In genomic region chr10:127519903-127520713, GRCm38 (mm10) we compare ENCODE assay signal across 12 mouse cellular contexts. TPM values are rescaled to one million over a fixed set of nuclear protein-coding genes. Genes with fewer than 3 reads are reported as not detected.
DNase-seq lines count a peak whose midpoint lies in the region; ATAC-seq and TF ChIP-seq lines count a peak whose summit lies in the region.
"Had no signal": no experiment of that assay in that cellular context is flagged by ENCODE, and none has a peak within 500 bp of the region (broad histone marks: within the 10 kb centered on the region; RNA-seq: fewer than 3 reads in every experiment).

No protein-coding gene starts in this region.

- no peak overlapping the region for H3K27ac ChIP-seq in forebrain, embryonic 11.5 days (ENCODE audit: low read depth, low read length)
- no peak overlapping the region for H3K27ac ChIP-seq in forebrain, embryonic 12.5 days
- H3K27ac ChIP-seq in kidney, postnatal 0 days: no peak overlapping the region
- H3K27ac ChIP-seq in ES-E14 (ENCODE audit: insufficient read depth, low read depth, low read length, poor library complexity, severe bottlenecking): no peak overlapping the region
- no peak overlapping the region for H3K27ac ChIP-seq in limb, embryonic 13.5 days

- peaks cover 25% of the 10 kb centered on the region for H3K27me3 ChIP-seq in forebrain, embryonic 11.5 days (ENCODE audit: control insufficient read depth, insufficient read depth, low read length)
- H3K27me3 ChIP-seq in forebrain, embryonic 12.5 days: peaks cover 57% of the 10 kb centered on the region
- H3K27me3 ChIP-seq in kidney, postnatal 0 days (ENCODE audit: insufficient read depth, low read length): peaks cover 15% of the 10 kb centered on the region; the same call in 1 of the 2 replicates
- peaks cover 55% of the 10 kb centered on the region for H3K27me3 ChIP-seq in limb, embryonic 13.5 days

- 92% methylated on average over 37 of the region's 37 CpGs for WGBS in forebrain, embryonic 11.5 days
- 94% methylated on average over 37 of the region's 37 CpGs for WGBS in forebrain, embryonic 12.5 days
- WGBS in kidney, postnatal 0 days: 92% methylated on average over 37 of the region's 37 CpGs
- WGBS in limb, embryonic 13.5 days: 95% methylated on average over 37 of the region's 37 CpGs

- H3K4me2 ChIP-seq in forebrain, embryonic 11.5 days (ENCODE audit: low read depth, low read length, severe bottlenecking): 0 out of 2 replicates have a peak overlapping the region, but pooled peaks have one; percentile 1
- H3K4me2 ChIP-seq in forebrain, embryonic 12.5 days: no peak overlapping the region
- peak overlapping the region; percentile 68; the same call in 1 of the 2 replicates for H3K4me2 ChIP-seq in kidney, postnatal 0 days (ENCODE audit: low read length)
- peak overlapping the region; percentile 90; the same call in 1 of the 2 replicates for H3K4me2 ChIP-seq in limb, embryonic 13.5 days (replicated peaks)

- peaks cover 12% of the 10 kb centered on the region for H3K36me3 ChIP-seq in forebrain, embryonic 11.5 days (ENCODE audit: control insufficient read depth, insufficient read depth, low read length)
- peaks cover 36% of the 10 kb centered on the region for H3K36me3 ChIP-seq in forebrain, embryonic 12.5 days (replicated peaks)
- H3K36me3 ChIP-seq in kidney, postnatal 0 days (ENCODE audit: insufficient read depth, low read length): peaks cover 18% of the 10 kb centered on the region; the same call in 1 of the 2 replicates
- H3K36me3 ChIP-seq in ES-E14 (ENCODE audit: control insufficient read depth, insufficient read depth, low read length, poor library complexity, severe bottlenecking): peaks cover 41% of the 10 kb centered on the region
- H3K36me3 ChIP-seq in limb, embryonic 13.5 days: peaks cover 37% of the 10 kb centered on the region

- H3K9me3 ChIP-seq in forebrain, embryonic 11.5 days (ENCODE audit: control insufficient read depth, low read length): no peaks in the 10 kb centered on the region
- H3K9me3 ChIP-seq in forebrain, embryonic 12.5 days: no peaks in the 10 kb centered on the region
- H3K9me3 ChIP-seq in kidney, postnatal 0 days (replicated peaks; ENCODE audit: low read length): no peaks in the 10 kb centered on the region
- no peaks in the 10 kb centered on the region for H3K9me3 ChIP-seq in ES-E14 (ENCODE audit: control insufficient read depth, insufficient read depth, low read depth, low read length)
- H3K9me3 ChIP-seq in limb, embryonic 13.5 days: no peaks in the 10 kb centered on the region

- peaks cover 32% of the 10 kb centered on the region for H3K4me1 ChIP-seq in forebrain, embryonic 11.5 days (replicated peaks; ENCODE audit: control insufficient read depth, insufficient read depth, low read length)
- peaks cover 56% of the 10 kb centered on the region for H3K4me1 ChIP-seq in forebrain, embryonic 12.5 days
- peaks cover 26% of the 10 kb centered on the region for H3K4me1 ChIP-seq in kidney, postnatal 0 days (replicated peaks; ENCODE audit: insufficient read depth, low read length)
- peaks cover 7 to 50% of the 10 kb centered on the region in 2 experiments; a peak in 3 of 4 replicates for H3K4me1 ChIP-seq in ES-E14 (ENCODE audit: control insufficient read depth in 2 of 2, insufficient read depth in 2 of 2, low read length in 2 of 2, poor library complexity in 1 of 2)
- peaks cover 44% of the 10 kb centered on the region for H3K4me1 ChIP-seq in limb, embryonic 13.5 days

- in situ Hi-C loops in ES-E14 (cut with MboI; ENCODE audit: low sequenced_read_pairs in 2 of 2, unreplicated experiment in 2 of 2): no loop called here

- peak; percentile 54 for DNase-seq in forebrain, embryonic 11.5 days (ENCODE audit: low spot score)
- DNase-seq in kidney, postnatal 0 days (ENCODE audit: low spot score): no peak
- DNase-seq in kidney, adult 11 months: no peak
- DNase-seq in ES-E14 (ENCODE audit: low read depth, low spot score): no peak
- DNase-seq in urinary bladder, postnatal 14 days (ENCODE audit: low spot score): no peak
- DNase-seq in yolk sac, embryonic 10.5 days (ENCODE audit: low spot score): no peak
- DNase-seq: retina, postnatal 1 day had no signal

- ATAC-seq in forebrain, embryonic 11.5 days (replicated peaks; ENCODE audit: low FRiP score): no peak
- no peak for ATAC-seq in forebrain, embryonic 12.5 days (ENCODE audit: low FRiP score)
- no peak for ATAC-seq in kidney, postnatal 0 days (replicated peaks; ENCODE audit: low FRiP score, low read depth)
- no peak for ATAC-seq in limb, embryonic 13.5 days (ENCODE audit: low FRiP score, low read depth)
- ATAC-seq: forebrain, embryonic 16.5 days; lung, postnatal 0 days had no signal

- no peak overlapping the region for H3K4me3 ChIP-seq in forebrain, embryonic 11.5 days (ENCODE audit: low read depth, low read length)
- no peak overlapping the region for H3K4me3 ChIP-seq in forebrain, embryonic 12.5 days (replicated peaks)
- H3K4me3 ChIP-seq in kidney, postnatal 0 days (replicated peaks; ENCODE audit: low read depth, low read length): no peak overlapping the region
- H3K4me3 ChIP-seq in ES-E14 (ENCODE audit: insufficient read depth in 1 of 2, low read depth in 1 of 2, low read length in 2 of 2, poor library complexity in 1 of 2, severe bottlenecking in 1 of 2): peak overlapping the region; percentile 58 to 94
- no peak overlapping the region; the same call in 1 of the 2 replicates for H3K4me3 ChIP-seq in limb, embryonic 13.5 days

- no peak for TF ChIP-seq CTCF in kidney, postnatal 0 days (IDR thresholded peaks at IDR 0.05; ENCODE audit: low read depth)

- H3K9ac ChIP-seq in forebrain, embryonic 11.5 days (ENCODE audit: low read length): no peak overlapping the region
- no peak overlapping the region for H3K9ac ChIP-seq in forebrain, embryonic 12.5 days
- no peak overlapping the region for H3K9ac ChIP-seq in kidney, postnatal 0 days (ENCODE audit: low read depth, low read length)
- peak overlapping the region; percentile 9; the same call in 1 of the 2 replicates for H3K9ac ChIP-seq in ES-E14 (ENCODE audit: insufficient read depth, low read depth, low read length, poor library complexity, severe bottlenecking)
- no peak overlapping the region for H3K9ac ChIP-seq in limb, embryonic 13.5 days

TF ChIP-seq in ES-E14, 5 proteins besides CTCF, POLR2A, EP300 and RAD21:
- TF ChIP-seq ZNF384 (IDR thresholded peaks at IDR 0.05; ENCODE audit: low read depth, low read length): no peak
- TF ChIP-seq CHD2 (IDR thresholded peaks at IDR 0.05; ENCODE audit: low read depth, low read length): no peak
- TF ChIP-seq ZC3H11A (IDR thresholded peaks at IDR 0.05; ENCODE audit: borderline replicate concordance, low read depth, low read length): no peak
- TF ChIP-seq HCFC1 (IDR thresholded peaks at IDR 0.05; ENCODE audit: borderline replicate concordance, insufficient read depth, low read length): no peak
- TF ChIP-seq MAFK (IDR thresholded peaks at IDR 0.05; ENCODE audit: insufficient read depth, low read depth, low read length): no peak

RNA-seq across cellular contexts. Expression of gene Shmt2, which starts 2.1 kb away (rescaled TPM):
- 112 and 123 TPM in 2 replicates for polyA plus RNA-seq in forebrain, embryonic 11.5 days (2014; fragmentation: Nextera tagmentation; extraction: Ambion mirVana)
- polyA plus RNA-seq in forebrain, embryonic 12.5 days (2016; fragmentation: Nextera tagmentation; extraction: Ambion mirVana): 103 and 105 TPM in 2 replicates
- 71.1 and 76.0 TPM in 2 replicates for polyA plus RNA-seq in kidney, postnatal 0 days (2015; fragmentation: Nextera tagmentation; extraction: Ambion mirVana)
- total RNA-seq in ES-E14 (2012; rRNA removed): 169 and 266 TPM in 2 replicates
- polyA plus RNA-seq in limb, embryonic 13.5 days (2015; fragmentation: Nextera tagmentation; extraction: Ambion mirVana): 97.4 and 98.1 TPM in 2 replicates

RNA-seq across cellular contexts. Expression of gene Ndufa4l2, which starts 5.3 kb away (rescaled TPM):
- 5.9 and 6.1 TPM in 2 replicates for polyA plus RNA-seq in forebrain, embryonic 11.5 days (2014; fragmentation: Nextera tagmentation; extraction: Ambion mirVana)
- 5.9 and 9.0 TPM in 2 replicates for polyA plus RNA-seq in forebrain, embryonic 12.5 days (2016; fragmentation: Nextera tagmentation; extraction: Ambion mirVana)
- polyA plus RNA-seq in kidney, postnatal 0 days (2015; fragmentation: Nextera tagmentation; extraction: Ambion mirVana): 57.8 and 63.2 TPM in 2 replicates
- total RNA-seq in ES-E14 (2012; rRNA removed): 5.8 and 22.6 TPM in 2 replicates
- polyA plus RNA-seq in limb, embryonic 13.5 days (2015; fragmentation: Nextera tagmentation; extraction: Ambion mirVana): 8.7 and 10.1 TPM in 2 replicates
- total RNA-seq: common myeloid progenitor, adult 5-6 weeks had no signal

RNA-seq across cellular contexts. Expression of gene Nxph4, which starts 14.3 kb away (rescaled TPM):
- polyA plus RNA-seq in forebrain, embryonic 11.5 days (2014; fragmentation: Nextera tagmentation; extraction: Ambion mirVana): 37.6 and 40.4 TPM in 2 replicates
- polyA plus RNA-seq in forebrain, embryonic 12.5 days (2016; fragmentation: Nextera tagmentation; extraction: Ambion mirVana): 60.0 and 62.4 TPM in 2 replicates
- polyA plus RNA-seq in kidney, postnatal 0 days (2015; fragmentation: Nextera tagmentation; extraction: Ambion mirVana): 0.93 and 1.1 TPM in 2 replicates
- 0.76 and 1.6 TPM in 2 replicates for total RNA-seq in ES-E14 (2012; rRNA removed)
- polyA plus RNA-seq in limb, embryonic 13.5 days (2015; fragmentation: Nextera tagmentation; extraction: Ambion mirVana): 10.7 and 12.5 TPM in 2 replicates
- total RNA-seq: common myeloid progenitor, adult 5-6 weeks had no signal

RNA-seq across cellular contexts. Expression of gene Stac3, which starts 18.6 kb away (rescaled TPM):
- not detected in 2 replicates for polyA plus RNA-seq in forebrain, embryonic 11.5 days (2014; fragmentation: Nextera tagmentation; extraction: Ambion mirVana)
- 1.2 and 1.8 TPM in 2 replicates for polyA plus RNA-seq in forebrain, embryonic 12.5 days (2016; fragmentation: Nextera tagmentation; extraction: Ambion mirVana)
- 0.16 and 0.31 TPM in 2 replicates for polyA plus RNA-seq in kidney, postnatal 0 days (2015; fragmentation: Nextera tagmentation; extraction: Ambion mirVana)
- 1.1 and 2.4 TPM in 2 replicates for total RNA-seq in ES-E14 (2012; rRNA removed)
- polyA plus RNA-seq in limb, embryonic 13.5 days (2015; fragmentation: Nextera tagmentation; extraction: Ambion mirVana): 20.8 and 20.9 TPM in 2 replicates
- total RNA-seq: common myeloid progenitor, adult 5-6 weeks had no signal

Comparison
In these comparisons a context has a peak if more than half of its experiments do, and no peak if none do; other contexts are left out.
1. H3K4me3 ChIP-seq: peak in ES-E14 (2 of 2); none in forebrain, embryonic 11.5 days (single experiment), forebrain, embryonic 12.5 days (single experiment), kidney, postnatal 0 days (single experiment) and limb, embryonic 13.5 days (single experiment).